Mouse (Mus musculus) intestine, embryonic 16.5 days (tissue): Measurements from ENCODE around the gene Gm3376. TPM values are rescaled to one million over a fixed set of nuclear protein-coding genes. Genes with fewer than 3 reads are reported as not detected.
"Not testable (repeated sequence)": the region's sequence is repeated elsewhere in the genome, so short reads cannot be mapped to it uniquely, and the experiment has no call there.

ENCODE experiments used
- ATAC-seq: fragments of 200-750 bp; cut with Nextera tagmentation; 2 replicates; pipeline ENCODE4 v1.8.0; 2017; ENCODE audit warnings: moderate TSS enrichment, moderate library complexity
- H3K27ac ChIP-seq: fragments of 300-500 bp; sonication (generic); 2 replicates; pipeline ENCODE4 v1.5.1; 2014; ENCODE audit warnings: mild to moderate bottlenecking, low read length
- H3K27me3 ChIP-seq: fragments of 300-500 bp; sonication (generic); replicated peaks from 2 replicates; pipeline ENCODE4 v1.6.1; 2014; ENCODE audit warnings: low read length, control low read depth, mixed read lengths; ENCODE audit not compliant: control insufficient read depth, insufficient read depth
- H3K36me3 ChIP-seq: fragments of 300-500 bp; sonication (generic); 2 replicates; pipeline ENCODE4 v1.6.1; 2014; ENCODE audit warnings: low read length, control low read depth; ENCODE audit not compliant: control insufficient read depth, insufficient read depth
- H3K4me1 ChIP-seq: fragments of 300-500 bp; sonication (generic); 2 replicates; pipeline ENCODE4 v1.6.1; 2014; ENCODE audit warnings: low read length, control low read depth, mixed read lengths; ENCODE audit not compliant: control insufficient read depth, insufficient read depth
- H3K4me2 ChIP-seq: fragments of 300-500 bp; sonication (generic); 2 replicates; pipeline ENCODE4 v1.6.1; 2014; ENCODE audit warnings: low read depth, low read length, control low read depth
- H3K4me3 ChIP-seq: fragments of 300-500 bp; sonication (generic); 2 replicates; pipeline ENCODE4 v1.5.1; 2014; ENCODE audit warnings: mild to moderate bottlenecking, low read length
- H3K9ac ChIP-seq: fragments of 300-500 bp; sonication (generic); 2 replicates; pipeline ENCODE4 v1.6.1; 2014; ENCODE audit warnings: low read depth, low read length
- H3K9me3 ChIP-seq: fragments of 300-500 bp; sonication (generic); 2 replicates; pipeline ENCODE4 v1.6.1; 2016; ENCODE audit warnings: low read length, control low read depth; ENCODE audit not compliant: control insufficient read depth
- WGBS: fragments of 180-500 bp; shearing (Covaris S2); extraction: QIAGEN DNeasy Blood & Tissue Kit; methylation state at CpG from one replicate; pipeline ENCODE4 v1.1.7; 2014; 5-methylcytosine and 5-hydroxymethylcytosine counted together
- polyA plus RNA-seq: library from polyadenylated mRNA; unstranded; fragments of >200 nt; fragmentation: Nextera tagmentation; extraction: Ambion mirVana; gene quantifications from 2 replicates; pipeline ENCODE4 v1.2.1, GENCODE M21; 2015

Gm3376 gene
- polyA plus RNA-seq, result not detected in 2 replicates

GRCm38 (mm10) chrY:3771373-3771772 is at the start of gene Gm3376:
Gene Gm3376, plus strand, starts transcription at chrY:3771673.
- H3K4me2 ChIP-seq, ATAC-seq, H3K4me1 ChIP-seq, H3K4me3 ChIP-seq, H3K27me3 ChIP-seq, H3K9me3 ChIP-seq, H3K27ac ChIP-seq, H3K9ac ChIP-seq, H3K36me3 ChIP-seq: not testable (repeated sequence)
- WGBS, result no CpG with 5 or more reads among the region's 9 CpGs
